Mouse (Mus musculus) midbrain, embryonic 12.5 days (tissue): ENCODE measurements around the gene Tlr5. TPM values are rescaled to one million over a fixed set of nuclear protein-coding genes. Genes with fewer than 3 reads are reported as not detected.

Source experiments
- ATAC-seq: fragments of 200-750 bp; cut with Nextera tagmentation; 2 replicates; pipeline ENCODE4 v1.8.0; 2017; ENCODE audit warnings: low read depth, moderate TSS enrichment, moderate library complexity; ENCODE audit not compliant: low FRiP score
- H3K27ac ChIP-seq: fragments of 300-500 bp; sonication (generic); replicated peaks from 2 replicates; pipeline ENCODE4 v1.5.1; 2016; ENCODE audit warnings: mild to moderate bottlenecking
- H3K27me3 ChIP-seq: fragments of 300-500 bp; sonication (generic); 2 replicates; pipeline ENCODE4 v1.6.1; 2016; ENCODE audit warnings: mild to moderate bottlenecking
- H3K36me3 ChIP-seq: fragments of 300-500 bp; sonication (generic); 2 replicates; pipeline ENCODE4 v1.6.1; 2016
- H3K4me1 ChIP-seq: fragments of 300-500 bp; sonication (generic); 2 replicates; pipeline ENCODE4 v1.6.1; 2016
- H3K4me2 ChIP-seq: fragments of 300-500 bp; sonication (generic); replicated peaks from 2 replicates; pipeline ENCODE4 v1.6.1; 2016; ENCODE audit warnings: mild to moderate bottlenecking, moderate library complexity
- H3K4me3 ChIP-seq: fragments of 300-500 bp; sonication (generic); 2 replicates; pipeline ENCODE4 v1.5.1; 2016; ENCODE audit warnings: mild to moderate bottlenecking
- H3K9ac ChIP-seq: fragments of 300-500 bp; sonication (generic); replicated peaks from 2 replicates; pipeline ENCODE4 v1.6.1; 2016; ENCODE audit warnings: mild to moderate bottlenecking, moderate library complexity
- H3K9me3 ChIP-seq: fragments of 300-500 bp; sonication (generic); 2 replicates; pipeline ENCODE4 v1.6.1; 2016; ENCODE audit warnings: mild to moderate bottlenecking
- WGBS: fragments of 180-500 bp; shearing (Covaris S2); methylation state at CpG from one replicate; pipeline ENCODE4 v1.1.7; 2016; 5-methylcytosine and 5-hydroxymethylcytosine counted together
- polyA plus RNA-seq: library from polyadenylated mRNA; unstranded; fragments of >200 nt; fragmentation: Nextera tagmentation; extraction: Ambion mirVana; gene quantifications from 2 replicates; pipeline ENCODE4 v1.2.1, GENCODE M21; 2016

The Tlr5 gene
- 0.27 and 0.78 TPM in 2 replicates for polyA plus RNA-seq

GRCm38 (mm10) chr1:182954287-182955046, at the start of gene Tlr5:
TSS of gene Tlr5 (plus strand) at chr1:182954788.
- no peaks in the 10 kb centered on the region for H3K36me3 ChIP-seq
- WGBS: 21% methylated on average over 21 of the region's 21 CpGs
- peak within 1 kb of the TSS; percentile 62 for H3K4me2 ChIP-seq
- H3K9ac ChIP-seq: peak within 1 kb of the TSS; percentile 46; the same call in 1 of the 2 replicates
- ATAC-seq: peak; percentile 57
- peak within 1 kb of the TSS; percentile 8; the same call in 1 of the 2 replicates for H3K27ac ChIP-seq
- peak within 1 kb of the TSS; percentile 40 for H3K4me3 ChIP-seq
- H3K4me1 ChIP-seq: peaks cover 32% of the 10 kb centered on the region
- H3K27me3 ChIP-seq: peaks cover 41% of the 10 kb centered on the region
- H3K9me3 ChIP-seq: no peaks in the 10 kb centered on the region

- Histone ChIP-seq H3K36me3 (no peaks in the 10 kb centered on the region), H3K4me3 (no peak overlapping the region), H3K9me3 (no peaks in the 10 kb centered on the region), H3K27me3 (no peaks in the 10 kb centered on the region), H3K9ac (no peak overlapping the region), H3K4me2 (no peak overlapping the region), H3K4me1 (peaks cover 11% of the 10 kb centered on the region), H3K27ac (no peak overlapping the region)
- 91% methylated on average over 3 of the region's 3 CpGs for WGBS
- no peak for ATAC-seq
Measured at GRCm38 (mm10) chr1:182905669-182906068, 48.9 kb upstream of the Tlr5 start.

- H3K9ac ChIP-seq: no peak overlapping the region
- 0 out of 2 replicates have a peak overlapping the region, but pooled peaks have one; percentile 2 for H3K27ac ChIP-seq
- no peaks in the 10 kb centered on the region for H3K36me3 ChIP-seq
- WGBS: 15% methylated on average over 14 of the region's 14 CpGs
- H3K4me1 ChIP-seq: peaks cover 11% of the 10 kb centered on the region
- ATAC-seq: peak; percentile 89
- no peak overlapping the region for H3K4me2 ChIP-seq
- H3K9me3 ChIP-seq: 0 out of 2 replicates have a peak, but pooled peaks cover 2% of the 10 kb centered on the region
- no peak overlapping the region for H3K4me3 ChIP-seq
- no peaks in the 10 kb centered on the region for H3K27me3 ChIP-seq
Measured at GRCm38 (mm10) chr1:182908050-182909036, 46.2 kb upstream of the Tlr5 start.

- H3K27ac ChIP-seq: no peak overlapping the region
Measured at GRCm38 (mm10) chr1:182909066-182909465, 45.5 kb upstream of the Tlr5 start.

GRCm38 (mm10) chr1:182909596-182909995, 45.0 kb upstream of the Tlr5 start:
- Histone ChIP-seq H3K4me2 (no peak overlapping the region), H3K27ac (no peak overlapping the region), H3K4me3 (no peak overlapping the region), H3K36me3 (no peaks in the 10 kb centered on the region), H3K9ac (no peak overlapping the region), H3K4me1 (peaks cover 11% of the 10 kb centered on the region), H3K9me3 (0 out of 2 replicates have a peak, but pooled peaks cover 2% of the 10 kb centered on the region), H3K27me3 (no peaks in the 10 kb centered on the region)
- no peak for ATAC-seq
- 79% methylated on average over 5 of the region's 5 CpGs for WGBS

More at GRCm38 (mm10) chr1:182909066-182909465, 45.5 kb upstream of the Tlr5 start:
- Histone ChIP-seq H3K9ac (no peak overlapping the region), H3K9me3 (0 out of 2 replicates have a peak, but pooled peaks cover 2% of the 10 kb centered on the region), H3K36me3 (no peaks in the 10 kb centered on the region), H3K4me2 (no peak overlapping the region), H3K4me3 (no peak overlapping the region), H3K27me3 (no peaks in the 10 kb centered on the region), H3K4me1 (peaks cover 11% of the 10 kb centered on the region)
- 43% methylated on average over 3 of the region's 3 CpGs for WGBS
- ATAC-seq: no peak

GRCm38 (mm10) chr1:182912591-182912990, 42.0 kb upstream of the Tlr5 start:
- no peak overlapping the region for H3K4me3 ChIP-seq
- H3K4me1 ChIP-seq: peaks cover 11% of the 10 kb centered on the region
- H3K9ac ChIP-seq: no peak overlapping the region
- H3K36me3 ChIP-seq: no peaks in the 10 kb centered on the region
- no peak for ATAC-seq
- H3K9me3 ChIP-seq: 0 out of 2 replicates have a peak, but pooled peaks cover 2% of the 10 kb centered on the region
- 69% methylated on average over 2 of the region's 2 CpGs for WGBS
- no peak overlapping the region for H3K4me2 ChIP-seq
- H3K27me3 ChIP-seq: no peaks in the 10 kb centered on the region
- no peak overlapping the region for H3K27ac ChIP-seq

GRCm38 (mm10) chr1:182914121-182914908, 40.3 kb upstream of the Tlr5 start:
- no peak overlapping the region for H3K4me3 ChIP-seq
- H3K27me3 ChIP-seq: no peaks in the 10 kb centered on the region
- no peak overlapping the region for H3K4me2 ChIP-seq
- H3K9ac ChIP-seq: no peak overlapping the region
- no peak overlapping the region for H3K27ac ChIP-seq
- H3K4me1 ChIP-seq: peaks cover 10% of the 10 kb centered on the region
- H3K36me3 ChIP-seq: no peaks in the 10 kb centered on the region
- 0 out of 2 replicates have a peak, but pooled peaks cover 2% of the 10 kb centered on the region for H3K9me3 ChIP-seq
- WGBS: 79% methylated on average over 4 of the region's 4 CpGs
- ATAC-seq: no peak

- H3K36me3 ChIP-seq: no peaks in the 10 kb centered on the region
- H3K4me3 ChIP-seq: no peak overlapping the region
- H3K9me3 ChIP-seq: 0 out of 2 replicates have a peak, but pooled peaks cover 2% of the 10 kb centered on the region
- 94% methylated on average over 5 of the region's 5 CpGs for WGBS
- no peak overlapping the region for H3K9ac ChIP-seq
- H3K27me3 ChIP-seq: no peaks in the 10 kb centered on the region
- H3K27ac ChIP-seq: no peak overlapping the region
- peaks cover 10% of the 10 kb centered on the region for H3K4me1 ChIP-seq
- no peak for ATAC-seq
- H3K4me2 ChIP-seq: no peak overlapping the region
Measured at GRCm38 (mm10) chr1:182916166-182916565, 38.4 kb upstream of the Tlr5 start.

GRCm38 (mm10) chr1:182918718-182919346, 35.8 kb upstream of the Tlr5 start:
- Histone ChIP-seq H3K4me2 (no peak overlapping the region), H3K27ac (peak overlapping the region; percentile 79), H3K4me3 (no peak overlapping the region), H3K9me3 (no peaks in the 10 kb centered on the region), H3K27me3 (no peaks in the 10 kb centered on the region), H3K9ac (no peak overlapping the region), H3K4me1 (peaks cover 18% of the 10 kb centered on the region), H3K36me3 (no peaks in the 10 kb centered on the region)
- WGBS: 32% methylated on average over 8 of the region's 8 CpGs
- peak; percentile 80 for ATAC-seq

- ATAC-seq: no peak
- no peak overlapping the region for H3K9ac ChIP-seq
- no peak overlapping the region for H3K4me2 ChIP-seq
- no peak overlapping the region for H3K27ac ChIP-seq
- no peaks in the 10 kb centered on the region for H3K36me3 ChIP-seq
- peaks cover 18% of the 10 kb centered on the region for H3K4me1 ChIP-seq
- H3K4me3 ChIP-seq: no peak overlapping the region
- H3K27me3 ChIP-seq: no peaks in the 10 kb centered on the region
- H3K9me3 ChIP-seq: no peaks in the 10 kb centered on the region
- WGBS: 64% methylated on average over 4 of the region's 4 CpGs
Measured at GRCm38 (mm10) chr1:182922824-182923223, 31.8 kb upstream of the Tlr5 start.

GRCm38 (mm10) chr1:182926465-182926864, 28.1 kb upstream of the Tlr5 start:
- no peak overlapping the region for H3K9ac ChIP-seq
- H3K27ac ChIP-seq: no peak overlapping the region
- no peaks in the 10 kb centered on the region for H3K36me3 ChIP-seq
- peaks cover 9% of the 10 kb centered on the region; the same call in 1 of the 2 replicates for H3K4me1 ChIP-seq
- H3K9me3 ChIP-seq: no peaks in the 10 kb centered on the region
- H3K27me3 ChIP-seq: no peaks in the 10 kb centered on the region
- H3K4me3 ChIP-seq: no peak overlapping the region
- ATAC-seq: no peak
- H3K4me2 ChIP-seq: no peak overlapping the region
- WGBS: 94% methylated on average over 6 of the region's 6 CpGs
